Mouse (Mus musculus) liver, adult (tissue): ENCODE measurements around the gene 1700009N14Rik.

Experiments
- GATA4 ChIP-seq: IDR thresholded peaks from 2 replicates; pipeline ENCODE4 v1.6.1; 2014; ENCODE audit warnings: mild to moderate bottlenecking, low read length; ENCODE audit not compliant: insufficient replicate concordance

The 1700009N14Rik gene

GRCm38 (mm10) chr4:39450069-39450468 lies at the start of gene 1700009N14Rik:
Gene 1700009N14Rik (plus strand): TSS chr4:39450295.
- no peak for TF ChIP-seq GATA4

GRCm38 (mm10) chr4:39437870-39438367 lies 12.2 kb upstream of the 1700009N14Rik start:
- no peak for TF ChIP-seq GATA4

- no peak for TF ChIP-seq GATA4
These were observed 24.2 kb downstream of the 1700009N14Rik start for GRCm38 (mm10) chr4:39474291-39474690.

GRCm38 (mm10) chr4:39486393-39486792 lies 36.3 kb downstream of the 1700009N14Rik start:
- no peak for TF ChIP-seq GATA4

GRCm38 (mm10) chr4:39493596-39493995 lies 43.5 kb downstream of the 1700009N14Rik start:
- peak; percentile 98 for TF ChIP-seq GATA4

GRCm38 (mm10) chr4:39495875-39496274 lies 45.8 kb downstream of the 1700009N14Rik start:
- no peak for TF ChIP-seq GATA4
